Mouse (Mus musculus): ENCODE data around the gene Parp6.

DNA sequence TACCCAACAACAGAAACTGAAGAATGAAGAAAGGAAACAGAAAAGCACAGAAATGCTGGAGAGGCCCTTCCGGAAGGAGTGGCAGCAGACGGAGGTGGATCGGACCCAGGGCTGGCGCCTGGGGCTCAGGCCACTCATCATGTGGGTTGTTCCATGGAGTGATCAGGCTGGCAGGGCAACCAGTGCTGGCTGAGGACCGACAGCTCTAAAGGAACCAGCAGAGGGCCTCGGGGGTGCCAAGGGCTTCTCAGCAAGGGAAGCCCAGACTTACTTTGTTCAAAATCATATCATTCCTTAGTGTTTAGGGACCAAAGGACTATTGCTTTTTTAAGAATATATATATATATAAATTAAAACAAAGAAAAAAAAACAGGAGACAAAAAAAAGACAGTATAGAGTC, 11.1 kb upstream of the Parp6 start:
- TF ChIP-seq CTCF (IDR thresholded peaks at IDR 0.05; ENCODE audit: low read depth, low read length) (no peak), POLR2A (IDR thresholded peaks at IDR 0.05; ENCODE audit: extremely low read depth, insufficient read depth, low read length) (no peak)

Data from liver, adult 2 months (tissue).